Mouse (Mus musculus) layer of hippocampus, adult 2 months (tissue): ENCODE data around the gene Bex4. TPM values are rescaled to one million over a fixed set of nuclear protein-coding genes. Genes with fewer than 3 reads are reported as not detected.
"Not testable (repeated sequence)": the region's sequence is repeated elsewhere in the genome, so short reads cannot be mapped to it uniquely, and the experiment has no call there.

Experiments
- DNase-seq, 2 experiments: peaks; one replicate each; pipeline ENCODE4 v3.0.0; 2022; ENCODE audit warnings: low spot score in 2 of 2
- H3K27ac ChIP-seq: fragments of 200-600 bp; 2 replicates; pipeline ENCODE4 v1.8.1; 2022
- H3K4me3 ChIP-seq: fragments of 200-600 bp; 2 replicates; pipeline ENCODE4 v1.8.1; 2022; ENCODE audit warnings: mild to moderate bottlenecking
- CTCF ChIP-seq: fragments of 200-600 bp; conservative IDR thresholded peaks from 2 replicates; pipeline ENCODE4 v1.8.1; 2022; ENCODE audit warnings: antibody characterized with exemption, mild to moderate bottlenecking, moderate library complexity
- long read RNA-seq, 2 experiments: library from polyadenylated mRNA; stranded (forward); transcript quantifications; one replicate each; pipeline ENCODE4 v2.0.0; 2021; ENCODE audit warnings: borderline mapping rate in 2 of 2
- total RNA-seq, 2 experiments: library from RNA; stranded (reverse); gene quantifications; 2 replicates each; pipeline ENCODE4 v1.2.3; 2021

The Bex4 gene
- total RNA-seq, result 10 to 100 TPM; 18.5 to 22.0 TPM
- long read RNA-seq, experiment 1, transcript Bex4-201 (3 exons, 837 nt), result major isoform, 22 of 27 reads
- long read RNA-seq, experiment 1, partial matches to known transcripts, result 0 of 27 reads
- long read RNA-seq, experiment 1, other reads (novel, unspliced or antisense), result 5 of 27 reads
- long read RNA-seq, experiment 2, transcript Bex4-201 (3 exons, 837 nt), result major isoform, 21 of 25 reads
- long read RNA-seq, experiment 2, partial matches to known transcripts, result 0 of 25 reads
- long read RNA-seq, experiment 2, other reads (novel, unspliced or antisense), result 4 of 25 reads

DNA sequence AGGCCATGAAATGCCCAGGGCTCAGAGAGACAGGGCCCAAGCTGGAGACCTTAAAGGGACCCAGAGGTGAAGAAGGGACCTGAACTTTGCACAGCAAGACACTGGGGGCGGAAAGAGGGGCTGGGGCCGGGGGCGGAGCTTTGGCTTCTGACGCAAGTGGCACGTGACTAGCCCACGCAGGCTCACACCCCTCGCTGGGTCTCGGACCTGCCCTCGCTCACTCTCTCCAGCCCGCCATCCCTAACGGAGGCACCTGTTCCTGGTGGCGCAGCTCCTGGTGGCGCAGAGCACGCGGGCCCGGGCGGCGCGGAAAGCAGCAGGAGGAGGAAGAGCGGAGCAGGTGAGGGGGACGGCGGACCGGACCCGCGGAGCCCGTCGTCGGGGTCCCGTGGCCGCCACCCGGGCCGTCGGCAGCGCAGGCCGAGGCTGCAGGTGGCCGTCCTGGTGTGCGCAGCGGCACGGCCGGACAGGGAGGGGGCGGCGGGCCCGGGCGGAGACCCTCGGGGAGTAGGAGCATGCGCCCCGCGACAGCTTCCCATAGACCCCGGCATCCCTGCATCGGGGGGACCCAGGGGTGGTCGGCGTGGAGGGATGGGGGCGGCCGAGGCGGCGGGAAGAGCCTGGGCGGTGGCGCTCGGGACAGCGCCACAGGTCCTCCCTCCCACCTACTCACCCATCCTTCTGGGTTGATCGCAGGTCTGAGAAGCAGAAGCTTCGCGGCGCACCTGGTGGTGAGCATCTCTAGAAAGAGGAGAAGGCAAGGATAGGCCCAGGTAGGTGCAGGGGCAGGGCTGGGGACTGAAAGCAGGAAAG is at the start of gene Bex4:
TSS of gene Bex4 (plus strand) at position 170 of the 813 bp plus-strand sequence.
- H3K4me3 ChIP-seq, result peak within 1 kb of the TSS; percentile 47
- not testable (repeated sequence) for DNase-seq, H3K27ac ChIP-seq

DNA sequence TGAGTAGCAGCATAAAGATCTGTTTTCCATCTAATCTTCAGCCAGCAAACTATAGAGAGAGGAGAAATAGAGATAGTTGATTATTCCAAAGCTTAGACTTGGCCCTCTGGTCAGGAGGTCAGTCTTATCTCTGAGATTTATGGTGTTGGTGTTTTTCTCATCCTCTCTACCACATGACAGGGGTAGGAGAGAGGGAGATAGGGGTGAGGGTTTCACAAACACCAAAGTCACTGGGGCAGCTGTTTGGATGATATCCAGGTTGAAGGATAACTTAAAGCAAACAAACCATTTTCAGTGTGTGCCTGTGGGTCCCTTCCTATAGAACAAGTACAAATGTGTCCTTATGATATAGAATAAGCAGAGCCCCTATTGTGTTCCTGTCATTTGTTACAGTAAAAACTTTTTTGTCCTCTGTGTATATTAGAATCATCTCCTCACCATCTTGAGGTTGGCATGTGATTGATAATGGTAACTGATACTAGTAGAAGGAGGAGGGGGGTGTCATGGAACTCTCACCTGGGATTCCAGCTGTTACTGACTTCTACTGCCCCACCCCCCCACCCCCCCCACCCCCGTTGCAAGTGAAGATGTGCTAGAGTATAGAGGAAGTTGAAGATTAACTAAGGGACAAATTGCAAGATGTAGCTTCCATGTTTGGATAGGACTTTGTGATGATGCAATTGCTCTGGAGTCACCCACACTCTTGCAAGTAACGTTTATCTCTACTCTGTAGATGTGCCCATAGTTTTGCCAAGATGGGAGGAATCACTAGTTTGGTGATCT is 46.1 kb upstream of the Bex4 start:
- Histone ChIP-seq H3K4me3 (no peak overlapping the region), H3K27ac (no peak overlapping the region)
- TF ChIP-seq CTCF, result no peak
- no peak for DNase-seq

DNA sequence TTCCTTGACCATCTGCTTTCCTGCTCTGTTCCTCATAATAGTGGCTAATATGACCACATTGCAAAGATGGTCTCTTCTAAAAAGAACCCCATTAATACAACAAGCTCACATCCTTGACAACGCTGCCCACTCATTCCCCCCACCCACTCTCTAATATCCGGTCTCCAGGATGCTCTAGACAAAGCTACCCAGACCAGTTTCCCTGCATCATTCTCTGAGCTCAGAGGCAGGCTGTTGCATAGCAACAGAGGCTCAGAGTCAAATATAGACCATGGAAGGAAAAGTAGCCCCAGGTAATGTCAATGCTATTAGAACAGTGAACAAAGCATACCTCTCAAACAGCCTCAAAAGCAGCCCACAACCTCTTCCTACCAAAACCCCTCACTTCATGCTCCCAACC is 44.4 kb upstream of the Bex4 start:
- DNase-seq, result peak; percentile 19 to 58
- no peak for TF ChIP-seq CTCF
- no peak overlapping the region for H3K4me3 ChIP-seq
- peak overlapping the region; percentile 78 for H3K27ac ChIP-seq

DNA sequence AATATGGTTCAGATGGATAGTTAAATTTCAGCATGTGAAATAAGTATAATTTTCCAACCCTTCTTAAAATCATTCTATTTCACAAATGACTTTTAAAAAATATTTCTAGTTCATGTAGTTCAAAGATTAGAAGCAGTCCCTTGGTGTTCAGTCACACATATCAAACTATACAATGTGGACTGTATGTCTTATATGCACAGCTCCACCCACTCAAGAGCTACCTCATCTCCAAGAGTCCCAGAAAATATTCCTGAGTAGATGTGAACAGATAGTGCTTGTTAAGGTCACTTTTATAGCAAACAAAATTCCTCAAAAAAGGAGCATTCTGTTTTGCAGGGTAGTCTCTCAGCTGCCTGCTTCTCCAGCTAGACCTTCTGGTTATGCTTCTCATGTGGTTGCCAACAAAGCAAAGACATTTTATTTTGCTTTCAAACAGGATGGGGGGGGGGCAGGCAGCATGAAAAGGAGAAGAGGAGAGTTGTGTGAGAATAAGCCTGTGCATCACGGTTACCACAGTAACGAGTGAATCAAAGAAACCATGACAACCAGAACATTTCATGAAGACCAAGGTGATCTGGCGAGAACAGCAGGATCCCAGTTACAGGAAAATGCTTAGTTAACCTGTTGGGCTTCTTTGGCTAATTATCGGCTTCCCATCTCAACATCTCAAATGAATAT is 34.6 kb upstream of the Bex4 start:
- H3K27ac ChIP-seq, result peak overlapping the region; percentile 80
- peak in 1 of 2 experiments; percentile 42 for DNase-seq
- no peak for TF ChIP-seq CTCF
- no peak overlapping the region for H3K4me3 ChIP-seq

DNA sequence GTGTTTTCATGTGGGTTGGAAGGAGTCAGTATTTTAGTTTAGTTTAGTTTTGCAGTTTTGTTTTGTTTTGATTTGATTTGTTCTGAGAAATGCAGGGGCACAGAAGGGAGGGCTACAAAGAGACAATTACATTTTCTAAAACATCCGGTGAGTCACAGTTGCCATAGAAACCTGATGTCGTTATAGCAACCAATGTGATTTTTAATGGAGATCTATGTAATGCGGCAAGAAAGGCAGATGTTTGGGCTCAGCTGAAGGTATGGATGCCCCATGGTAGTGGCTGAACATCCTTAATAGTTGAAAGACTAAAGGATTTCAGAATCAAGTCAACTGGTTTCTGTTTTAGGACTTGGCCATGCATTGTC is 34.1 kb upstream of the Bex4 start:
- peak; percentile 17 to 49 for DNase-seq
- Histone ChIP-seq H3K27ac (peak overlapping the region; percentile 80), H3K4me3 (no peak overlapping the region)
- TF ChIP-seq CTCF, result no peak

DNA sequence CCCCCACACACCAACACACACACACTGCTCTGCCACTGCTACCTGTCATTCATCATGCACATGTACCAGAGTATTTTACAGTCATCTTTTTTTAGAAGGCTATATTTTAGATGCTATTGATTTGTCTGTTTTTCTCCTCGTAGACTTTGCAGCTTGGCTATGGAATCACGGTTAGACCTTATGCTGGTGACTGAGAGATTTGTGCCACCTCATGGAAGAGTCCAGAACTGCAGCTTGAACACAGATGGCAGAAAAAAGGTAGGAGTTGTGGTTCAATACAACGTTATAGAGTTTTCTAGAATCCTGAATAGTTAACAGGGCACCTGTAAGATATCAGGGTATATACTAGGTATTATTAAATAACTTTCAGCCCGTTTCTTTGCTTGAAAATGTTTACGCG is 30.9 kb upstream of the Bex4 start:
- no peak overlapping the region for H3K4me3 ChIP-seq
- H3K27ac ChIP-seq, result peak overlapping the region; percentile 43; the same call in 1 of the 2 replicates
- peak; percentile 82 for TF ChIP-seq CTCF
- peak; percentile 45 to 61 for DNase-seq

DNA sequence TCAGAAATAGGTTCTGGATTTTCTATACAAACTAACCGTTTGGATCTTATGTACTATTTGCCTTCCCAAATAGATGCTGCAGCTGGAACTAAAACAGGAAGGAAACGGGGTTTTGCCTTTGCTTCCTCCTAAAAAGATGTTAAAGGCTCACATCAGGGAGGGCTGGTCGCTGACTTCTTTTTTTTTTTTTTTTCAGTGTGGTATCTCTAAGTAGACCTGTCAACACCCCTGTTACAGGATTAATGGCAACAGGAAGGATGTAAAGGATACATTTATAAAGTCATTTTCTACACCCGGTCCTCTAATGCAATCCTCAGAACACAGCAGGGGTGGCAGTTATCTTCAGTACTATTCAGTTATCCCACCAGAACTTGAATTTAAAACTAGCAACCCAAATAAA is 23.8 kb upstream of the Bex4 start:
- no peak for TF ChIP-seq CTCF
- Histone ChIP-seq H3K27ac (no peak overlapping the region), H3K4me3 (peak overlapping the region; percentile 57)
- DNase-seq, result no peak

DNA sequence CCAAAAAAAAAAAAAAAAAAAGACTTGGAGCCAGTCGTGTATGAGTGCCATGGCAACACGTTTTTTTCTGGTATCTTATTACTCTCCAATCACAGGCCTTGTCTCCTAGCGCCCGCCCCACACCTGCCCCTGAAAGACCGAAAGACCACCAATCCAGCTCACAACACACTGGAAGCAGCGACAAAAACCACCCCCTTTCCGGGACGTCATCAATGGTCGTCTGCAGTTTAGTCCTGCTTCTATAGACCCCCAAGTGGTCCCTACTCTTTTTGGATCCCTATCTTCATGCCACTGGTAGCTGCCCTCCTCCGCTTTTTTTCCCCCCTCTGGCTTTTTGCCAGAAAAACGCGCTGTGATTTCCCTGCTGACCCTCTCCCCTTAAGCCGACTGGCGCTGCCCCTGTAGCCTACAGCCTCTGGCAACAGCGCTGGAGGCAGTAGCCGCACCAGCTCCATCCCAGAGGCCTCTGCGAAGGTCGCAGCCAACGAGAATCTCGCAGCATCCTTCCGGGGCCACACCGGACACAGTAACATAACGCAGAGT is 23.3 kb upstream of the Bex4 start:
- TF ChIP-seq CTCF, result no peak
- peak overlapping the region; percentile 90 for H3K27ac ChIP-seq
- peak; percentile 75 to 82 for DNase-seq
- peak overlapping the region; percentile 57 for H3K4me3 ChIP-seq

DNA sequence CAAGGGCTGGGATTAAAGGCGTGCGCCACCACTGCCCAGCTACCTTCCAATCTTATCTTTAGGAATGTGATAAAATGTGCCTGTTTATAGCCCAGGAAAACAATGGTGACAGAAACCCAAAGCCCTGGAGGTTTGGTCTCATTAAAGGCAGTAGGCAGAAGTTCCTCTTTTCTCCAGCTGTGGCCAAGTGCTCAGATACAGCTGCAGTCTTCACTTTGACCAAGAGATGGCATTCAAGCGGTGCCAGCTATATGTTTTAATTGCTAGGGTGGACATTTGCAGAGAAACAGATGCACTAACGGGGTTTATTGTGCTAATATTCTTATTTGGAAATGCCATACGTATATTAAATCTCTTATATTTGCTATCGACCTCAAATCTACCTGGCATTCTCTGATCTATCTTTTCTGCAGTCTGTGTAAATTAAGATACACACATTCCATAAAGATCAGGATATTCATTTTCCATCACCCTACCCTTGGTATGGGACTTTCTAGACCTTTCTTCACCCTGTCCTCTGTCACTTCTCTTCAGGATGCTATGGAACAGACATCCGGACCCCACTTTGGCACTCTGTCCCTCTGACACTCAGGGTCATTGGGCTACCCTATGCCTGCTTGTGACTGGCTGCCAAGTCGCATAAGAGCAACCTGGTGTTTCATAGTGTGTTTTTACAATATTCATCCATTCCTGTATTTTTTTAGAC is 11.6 kb upstream of the Bex4 start:
- no peak overlapping the region for H3K27ac ChIP-seq
- no peak for TF ChIP-seq CTCF
- no peak overlapping the region for H3K4me3 ChIP-seq
- no peak for DNase-seq

DNA sequence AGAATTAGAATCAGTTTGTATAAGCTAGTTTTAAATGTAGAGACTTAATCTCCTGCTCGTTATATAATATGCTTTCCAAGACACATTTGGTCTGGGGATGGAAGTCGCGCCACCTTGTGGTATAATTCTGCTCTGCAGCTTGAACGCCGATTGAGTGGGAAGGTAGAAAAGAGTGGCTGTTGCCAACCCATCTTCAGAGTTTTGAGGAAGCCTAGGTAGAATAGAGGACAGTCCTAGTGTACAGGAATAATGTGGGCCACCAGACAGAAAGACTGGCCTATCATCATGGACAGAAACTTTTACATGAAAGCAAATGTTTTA is 11.1 kb upstream of the Bex4 start:
- no peak overlapping the region for H3K4me3 ChIP-seq
- TF ChIP-seq CTCF, result peak; percentile 83
- peak; percentile 18 to 67 for DNase-seq
- H3K27ac ChIP-seq, result no peak overlapping the region

DNA sequence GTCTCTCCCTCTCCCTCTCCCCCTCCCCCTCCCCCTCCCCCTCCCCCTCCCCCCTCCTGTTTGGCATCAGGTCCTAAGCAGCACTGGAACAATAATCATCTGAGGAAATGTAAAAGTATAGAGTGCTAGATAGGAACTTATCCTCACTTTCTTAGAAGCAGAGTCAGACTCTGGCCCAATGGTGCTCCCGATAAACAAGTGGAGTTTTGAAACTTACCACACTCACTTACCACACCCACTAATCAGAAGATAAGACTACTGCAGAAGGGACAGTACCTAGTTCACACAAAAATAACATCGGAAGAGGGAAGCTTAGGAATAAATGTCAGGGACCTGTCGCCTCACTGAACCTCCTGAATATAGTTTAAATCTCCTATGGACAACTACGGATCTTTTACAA is 3.2 kb upstream of the Bex4 start:
- TF ChIP-seq CTCF, result no peak
- Histone ChIP-seq H3K27ac (no peak overlapping the region), H3K4me3 (no peak overlapping the region)
- DNase-seq, result no peak

DNA sequence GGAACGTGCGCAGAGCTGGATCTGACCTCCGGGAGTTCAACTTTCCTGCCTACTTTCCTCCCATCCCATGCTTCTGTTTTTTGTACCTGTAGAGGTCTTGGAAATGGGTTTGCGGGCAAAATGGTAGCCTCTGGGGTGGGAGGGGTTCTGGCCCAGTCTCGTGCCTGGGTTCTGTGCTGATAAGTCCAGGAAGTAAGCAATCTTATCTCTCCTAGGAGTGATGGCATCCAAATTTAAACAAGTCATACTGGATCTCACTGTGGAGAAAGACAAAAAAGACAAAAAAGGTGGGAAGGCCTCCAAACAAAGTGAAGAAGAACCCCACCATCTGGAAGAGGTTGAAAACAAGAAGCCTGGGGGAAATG is 826 bp downstream of the Bex4 start:
- not testable (repeated sequence) for DNase-seq

More for the DNA sequence above, 826 bp downstream of the Bex4 start:
- H3K4me3 ChIP-seq, result peak overlapping the region; percentile 47
- H3K27ac ChIP-seq, result not testable (repeated sequence)
